Mouse (Mus musculus) layer of hippocampus, postnatal 10 days (tissue): ENCODE data around the gene Smc4. TPM values are rescaled to one million over a fixed set of nuclear protein-coding genes. Genes with fewer than 3 reads are reported as not detected.

Experiments
- microRNA-seq, 2 experiments: library from miRNA; unstranded; fragments of <30 nt; microRNA quantifications; one replicate each; pipeline ENCODE4 v1.2.0; 2021
- total RNA-seq, 2 experiments: library from RNA; stranded (reverse); gene quantifications; 2 replicates each; pipeline ENCODE4 v1.2.3; 2021

The Smc4 gene
- total RNA-seq, 2 experiments from 2014 or later = 14.7 to 15.5 TPM

Small RNA genes lying within 50 kb of the gene (microRNA-seq; reads per million reads assigned to microRNA genes)
- gene Mir15b = 685 to 1,365 reads per million in 2 experiments
- gene Mir16-2 = 73.1 to 80.2 reads per million in 2 experiments

Other genes with a start within 250 kb of the Smc4 start
- gene 1110032F04Rik, start 135.2 kb upstream of the Smc4 start, total RNA-seq = 1 to 10 TPM; 9.1 to 9.4 TPM
- gene Ift80, start 168 bp upstream of the Smc4 start, total RNA-seq = 10 to 100 TPM; 13.4 to 22.5 TPM
- 1 to 10 TPM; 8.6 to 8.7 TPM for gene Trim59, start 40.0 kb downstream of the Smc4 start, total RNA-seq
- 10 to 100 TPM; 73.3 to 75.7 TPM for gene Kpna4, start 122.4 kb downstream of the Smc4 start, total RNA-seq
- not detected for gene Arl14, start 217.7 kb downstream of the Smc4 start, total RNA-seq